Mouse (Mus musculus) bone marrow, adult 2 months (tissue): Measurements from ENCODE around the gene Dclk1.

Experiments used
- CTCF ChIP-seq: fragments of 200-500 bp; IDR thresholded peaks from 2 replicates; pipeline ENCODE4 v1.5.1; 2011; ENCODE audit warnings: low read length, control low read depth; ENCODE audit not compliant: control insufficient read depth, insufficient read depth
- POLR2A ChIP-seq: fragments of 200-500 bp; IDR thresholded peaks from 2 replicates; pipeline ENCODE4 v1.6.1; 2011; ENCODE audit warnings: low read depth, mild to moderate bottlenecking, control low read depth, low read length, borderline replicate concordance; ENCODE audit not compliant: control insufficient read depth

DNA sequence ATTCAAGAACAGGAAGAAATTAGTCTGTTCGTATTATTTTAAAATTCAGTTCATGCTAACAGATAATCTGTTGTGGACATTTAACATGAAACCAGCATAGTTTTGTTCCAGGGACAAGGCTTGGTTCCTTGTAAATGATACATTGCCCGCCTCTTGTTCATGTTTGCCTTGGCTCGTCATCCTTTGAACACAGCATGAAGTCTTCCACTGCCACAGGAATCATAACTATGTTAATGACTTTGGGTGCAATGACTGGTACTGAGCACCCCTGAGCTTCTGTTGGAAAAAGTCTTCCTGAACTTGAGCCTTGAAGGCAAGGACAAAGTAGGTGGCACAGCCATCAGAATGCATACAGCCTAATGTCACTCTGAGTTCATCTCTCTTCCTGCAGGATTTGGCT is 5.9 kb downstream of the Dclk1 start:
- TF ChIP-seq POLR2A (no peak), CTCF (no peak)
